Comparison of ENCODE assay signal across 17 mouse cellular contexts in genomic region chr4:59253055-59253434, GRCm38 (mm10).
DNase-seq lines count a peak whose midpoint lies in the region; ATAC-seq and TF ChIP-seq lines count a peak whose summit lies in the region.
"Had no signal": no experiment of that assay in that cellular context is flagged by ENCODE, and none has a peak within 500 bp of the region (broad histone marks: within the 10 kb centered on the region; RNA-seq: fewer than 3 reads in every experiment).

No protein-coding gene starts in this region.

- peak; percentile 43; the same call in 1 of the 2 replicates for ATAC-seq in lung, embryonic 16.5 days (ENCODE audit: low read depth)
- peak; percentile 90 for ATAC-seq in intestine, embryonic 16.5 days
- ATAC-seq in liver, embryonic 14.5 days (ENCODE audit: insufficient read depth): peak; percentile 48
- no peak for ATAC-seq in stomach, embryonic 14.5 days (ENCODE audit: insufficient number of reproducible peaks, insufficient read depth, low FRiP score, low read depth)
- ATAC-seq in forebrain, embryonic 12.5 days (ENCODE audit: low FRiP score): no peak
- ATAC-seq: CD4-positive, CD25-positive, alpha-beta regulatory T cell, adult 4 months; inflammation-experienced regulatory T-cells, adult 6 months had no signal

- DNase-seq in lung, adult 18-20 months: no peak
- no peak for DNase-seq in liver, embryonic 14.5 days (ENCODE audit: low read depth in 3 of 3, low spot score in 3 of 3)
- DNase-seq in gastrocnemius, adult 8-10 months (ENCODE audit: low spot score in 2 of 2): no peak
- DNase-seq in adrenal gland, postnatal 25 days: no peak
- DNase-seq: cerebellum, postnatal 10 days; embryo, embryonic 11 days; kidney, postnatal 14 days; layer of hippocampus, adult 9-11 months; right cerebral cortex, postnatal 4 days; thymus, postnatal 25 days had no signal

- no peaks in the 10 kb centered on the region for H3K9me3 ChIP-seq in lung, embryonic 16.5 days (ENCODE audit: control insufficient read depth, low read length)
- no peaks in the 10 kb centered on the region for H3K9me3 ChIP-seq in intestine, embryonic 16.5 days (ENCODE audit: control insufficient read depth, low read length)
- H3K9me3 ChIP-seq in liver, embryonic 14.5 days (ENCODE audit: control insufficient read depth, low read length): no peaks in the 10 kb centered on the region
- H3K9me3 ChIP-seq in stomach, embryonic 14.5 days (ENCODE audit: control insufficient read depth, low read depth, low read length): no peaks in the 10 kb centered on the region
- H3K9me3 ChIP-seq in forebrain, embryonic 12.5 days: no peaks in the 10 kb centered on the region
- H3K9me3 ChIP-seq: neural tube, embryonic 12.5 days had no signal

- no peak overlapping the region for H3K4me2 ChIP-seq in lung, embryonic 16.5 days (ENCODE audit: low read depth, low read length)
- no peak overlapping the region for H3K4me2 ChIP-seq in intestine, embryonic 16.5 days (ENCODE audit: low read depth, low read length)
- H3K4me2 ChIP-seq in liver, embryonic 14.5 days (ENCODE audit: low read depth): no peak overlapping the region
- H3K4me2 ChIP-seq in stomach, embryonic 14.5 days (replicated peaks; ENCODE audit: low read depth, low read length): no peak overlapping the region
- no peak overlapping the region for H3K4me2 ChIP-seq in forebrain, embryonic 12.5 days
- H3K4me2 ChIP-seq: neural tube, embryonic 12.5 days had no signal

- no peak overlapping the region for H3K9ac ChIP-seq in lung, embryonic 16.5 days (ENCODE audit: low read length)
- H3K9ac ChIP-seq in intestine, embryonic 16.5 days (ENCODE audit: low read depth, low read length): no peak overlapping the region
- 0 out of 2 replicates have a peak overlapping the region, but pooled peaks have one; percentile 5 for H3K9ac ChIP-seq in liver, embryonic 14.5 days (replicated peaks)
- no peak overlapping the region for H3K9ac ChIP-seq in stomach, embryonic 14.5 days (replicated peaks; ENCODE audit: low read depth, low read length)
- H3K9ac ChIP-seq in forebrain, embryonic 12.5 days: no peak overlapping the region
- H3K9ac ChIP-seq: neural tube, embryonic 12.5 days had no signal

- TF ChIP-seq EP300 in liver, embryonic 14.5 days (IDR thresholded peaks at IDR 0.05; ENCODE audit: low read depth): no peak

- H3K27me3 ChIP-seq in lung, embryonic 16.5 days (ENCODE audit: control insufficient read depth, insufficient read depth, low read depth, low read length): no peaks in the 10 kb centered on the region
- H3K27me3 ChIP-seq in intestine, embryonic 16.5 days (replicated peaks; ENCODE audit: control insufficient read depth, insufficient read depth, low read length): no peaks in the 10 kb centered on the region
- H3K27me3 ChIP-seq in liver, embryonic 14.5 days (ENCODE audit: control insufficient read depth, insufficient read depth, low read length): no peaks in the 10 kb centered on the region
- no peaks in the 10 kb centered on the region for H3K27me3 ChIP-seq in stomach, embryonic 14.5 days (ENCODE audit: control insufficient read depth, insufficient read depth, low read length)
- no peaks in the 10 kb centered on the region for H3K27me3 ChIP-seq in forebrain, embryonic 12.5 days
- H3K27me3 ChIP-seq: neural tube, embryonic 12.5 days had no signal

- no peaks in the 10 kb centered on the region for H3K36me3 ChIP-seq in lung, embryonic 16.5 days (ENCODE audit: control insufficient read depth, insufficient read depth, low read length)
- H3K36me3 ChIP-seq in intestine, embryonic 16.5 days (ENCODE audit: control insufficient read depth, insufficient read depth, low read length): no peaks in the 10 kb centered on the region
- no peaks in the 10 kb centered on the region for H3K36me3 ChIP-seq in liver, embryonic 14.5 days (replicated peaks; ENCODE audit: control insufficient read depth, insufficient read depth, low read depth)
- H3K36me3 ChIP-seq in stomach, embryonic 14.5 days (ENCODE audit: control insufficient read depth, insufficient read depth, low read length): no peaks in the 10 kb centered on the region
- H3K36me3 ChIP-seq in forebrain, embryonic 12.5 days (replicated peaks): no peaks in the 10 kb centered on the region
- H3K36me3 ChIP-seq: neural tube, embryonic 12.5 days had no signal

- H3K4me1 ChIP-seq in lung, embryonic 16.5 days (replicated peaks; ENCODE audit: control insufficient read depth, insufficient read depth, low read length): peaks cover 8% of the 10 kb centered on the region; the same call in 1 of the 2 replicates
- no peaks in the 10 kb centered on the region for H3K4me1 ChIP-seq in intestine, embryonic 16.5 days (ENCODE audit: control insufficient read depth, insufficient read depth, low read length)
- peaks cover 22 to 37% of the 10 kb centered on the region in 2 experiments for H3K4me1 ChIP-seq in liver, embryonic 14.5 days (replicated peaks; ENCODE audit: control insufficient read depth in 2 of 2, insufficient read depth in 2 of 2, low read length in 1 of 2)
- H3K4me1 ChIP-seq in stomach, embryonic 14.5 days (ENCODE audit: control insufficient read depth, insufficient read depth, low read length): no peaks in the 10 kb centered on the region
- no peaks in the 10 kb centered on the region for H3K4me1 ChIP-seq in forebrain, embryonic 12.5 days
- H3K4me1 ChIP-seq: neural tube, embryonic 12.5 days had no signal

- H3K27ac ChIP-seq in lung, embryonic 16.5 days (ENCODE audit: low read length): peak overlapping the region; percentile 64
- peak overlapping the region; percentile 40 for H3K27ac ChIP-seq in intestine, embryonic 16.5 days (ENCODE audit: low read length)
- H3K27ac ChIP-seq in liver, embryonic 14.5 days: no peak overlapping the region
- H3K27ac ChIP-seq in stomach, embryonic 14.5 days (ENCODE audit: low read length): 0 out of 2 replicates have a peak overlapping the region, but pooled peaks have one; percentile 36
- H3K27ac ChIP-seq in forebrain, embryonic 12.5 days: no peak overlapping the region
- H3K27ac ChIP-seq: neural tube, embryonic 12.5 days had no signal

- 54% methylated on average over 5 of the region's 5 CpGs for WGBS in lung, embryonic 16.5 days
- WGBS in intestine, embryonic 16.5 days: 67% methylated on average over 5 of the region's 5 CpGs
- 31% methylated on average over 5 of the region's 5 CpGs for whole genome bisulfite sequencing in liver, embryonic 14.5 days (ENCODE audit: insufficient replicate concordance)
- 73% methylated on average over 5 of the region's 5 CpGs for WGBS in stomach, embryonic 14.5 days
- WGBS in forebrain, embryonic 12.5 days: 93% methylated on average over 5 of the region's 5 CpGs

- no peak for TF ChIP-seq CTCF in liver, embryonic 14.5 days (IDR thresholded peaks at IDR 0.05; ENCODE audit: low read depth)

- no peak overlapping the region for H3K4me3 ChIP-seq in lung, embryonic 16.5 days (ENCODE audit: low read length)
- H3K4me3 ChIP-seq in intestine, embryonic 16.5 days (ENCODE audit: low read length): no peak overlapping the region
- no peak overlapping the region for H3K4me3 ChIP-seq in liver, embryonic 14.5 days (ENCODE audit: insufficient read depth in 1 of 2, low read depth in 2 of 2, low read length in 2 of 2)
- H3K4me3 ChIP-seq in stomach, embryonic 14.5 days (ENCODE audit: low read depth, low read length): no peak overlapping the region
- no peak overlapping the region for H3K4me3 ChIP-seq in forebrain, embryonic 12.5 days (replicated peaks)
- H3K4me3 ChIP-seq: neural tube, embryonic 12.5 days had no signal

Comparison
In these comparisons a context has a peak if more than half of its experiments do, and no peak if none do; other contexts are left out.
1. ATAC-seq: peak in lung, embryonic 16.5 days (single experiment), intestine, embryonic 16.5 days (single experiment) and liver, embryonic 14.5 days (single experiment); none in stomach, embryonic 14.5 days (single experiment) and forebrain, embryonic 12.5 days (single experiment).
2. H3K27ac ChIP-seq: peak in lung, embryonic 16.5 days (single experiment), intestine, embryonic 16.5 days (single experiment) and stomach, embryonic 14.5 days (single experiment); none in liver, embryonic 14.5 days (single experiment) and forebrain, embryonic 12.5 days (single experiment).